Mouse (Mus musculus) fibroblast of lung, adult 2 months (primary cell): ENCODE data around the gene Atp13a3.
"Not testable (repeated sequence)": the region's sequence is repeated elsewhere in the genome, so short reads cannot be mapped to it uniquely, and the experiment has no call there.

ENCODE experiments used
- DNase-seq: peaks from one replicate; pipeline ENCODE4 v3.0.0-alpha.2; 2011; ENCODE audit warnings: low read depth

Atp13a3 gene

GRCm38 (mm10) chr16:30412680-30413079 is 6.9 kb upstream of the Atp13a3 start:
- DNase-seq: peak; percentile 61

- DNase-seq: no peak
These were observed 5.1 kb upstream of the Atp13a3 start for GRCm38 (mm10) chr16:30410914-30411313.

GRCm38 (mm10) chr16:30407513-30407912 is 1.7 kb upstream of the Atp13a3 start:
- DNase-seq: no peak

DNA sequence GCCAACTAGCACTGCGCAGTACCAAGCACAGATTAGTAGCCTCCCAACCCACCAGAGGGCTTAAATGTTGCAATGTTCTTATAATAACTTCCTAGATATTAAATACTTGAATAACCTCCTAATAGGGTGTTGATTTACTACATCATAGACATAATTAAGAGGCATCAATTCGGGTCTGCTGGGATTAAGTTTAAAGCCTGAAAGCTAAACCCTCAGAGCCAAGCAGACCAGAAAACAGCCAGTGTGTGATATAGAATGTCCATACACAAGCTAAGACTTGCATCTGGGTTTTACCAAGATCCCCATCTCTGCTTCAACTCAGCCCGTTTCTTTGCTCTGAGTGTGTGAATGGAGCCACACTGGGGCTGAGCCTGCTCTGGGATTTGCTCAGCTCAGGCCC is 2.2 kb downstream of the Atp13a3 start:
- DNase-seq: no peak

- DNase-seq: peak; percentile 69
These were observed 8.4 kb downstream of the Atp13a3 start for GRCm38 (mm10) chr16:30397127-30398057.

DNA sequence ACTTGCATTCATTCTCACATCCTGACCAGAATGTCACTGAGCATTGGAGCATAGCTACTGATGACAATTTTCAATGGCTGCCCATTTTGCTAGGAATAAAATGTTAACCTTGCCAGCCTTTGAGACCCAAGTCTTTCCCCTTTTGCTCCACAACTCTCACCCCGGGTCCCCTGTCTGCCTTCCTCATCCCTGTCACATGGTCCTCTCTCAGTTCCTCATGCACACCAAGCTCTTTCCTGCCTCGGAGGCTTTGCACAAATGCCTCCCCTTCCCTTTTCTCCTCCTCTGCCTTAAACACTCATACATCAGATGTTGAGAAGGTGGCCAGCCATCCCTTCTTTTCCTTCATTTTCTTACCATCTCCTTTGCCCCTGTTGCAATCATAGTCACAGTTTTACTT is 10.6 kb downstream of the Atp13a3 start:
- no peak for DNase-seq

GRCm38 (mm10) chr16:30390650-30391340 is 15.0 kb downstream of the Atp13a3 start:
- DNase-seq: peak; percentile 80

DNA sequence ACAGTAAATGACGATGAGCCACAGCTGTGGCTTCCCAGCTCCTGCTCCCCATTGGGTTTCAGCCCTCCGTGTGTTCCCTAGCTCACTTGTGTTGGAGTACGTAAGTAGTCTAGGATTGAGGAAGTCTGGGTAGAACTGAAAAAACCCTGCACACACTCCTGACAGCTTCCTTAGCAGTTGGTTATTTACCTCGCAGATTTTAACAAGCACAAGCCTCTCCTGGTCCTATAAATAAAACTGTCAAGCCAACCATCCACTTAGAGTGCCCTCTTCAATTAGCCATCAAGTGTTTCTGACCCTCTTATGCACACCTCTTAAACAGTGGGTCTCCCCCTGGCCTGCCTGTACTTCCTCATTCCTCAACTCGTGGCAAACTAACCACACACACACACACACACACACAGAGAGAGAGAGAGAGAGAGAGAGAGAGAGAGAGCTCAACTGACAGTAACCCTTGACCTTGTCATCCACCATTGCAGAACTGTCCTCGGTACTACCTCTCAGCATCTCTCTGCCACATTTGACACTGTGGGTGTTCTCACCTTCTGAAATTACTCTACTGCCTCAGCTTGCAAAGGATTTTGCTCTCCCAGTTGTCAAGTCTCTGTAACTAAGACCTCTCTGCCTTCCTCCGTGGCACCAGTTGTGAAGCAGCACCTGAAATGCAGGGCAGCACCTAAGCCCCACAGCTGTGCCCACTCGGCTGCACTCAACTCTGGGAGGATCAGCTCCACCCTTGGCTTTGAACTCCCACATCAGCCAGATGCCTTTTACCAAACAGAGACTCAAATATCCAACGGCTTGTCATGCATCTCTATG is 15.7 kb downstream of the Atp13a3 start:
- no peak for DNase-seq

DNA sequence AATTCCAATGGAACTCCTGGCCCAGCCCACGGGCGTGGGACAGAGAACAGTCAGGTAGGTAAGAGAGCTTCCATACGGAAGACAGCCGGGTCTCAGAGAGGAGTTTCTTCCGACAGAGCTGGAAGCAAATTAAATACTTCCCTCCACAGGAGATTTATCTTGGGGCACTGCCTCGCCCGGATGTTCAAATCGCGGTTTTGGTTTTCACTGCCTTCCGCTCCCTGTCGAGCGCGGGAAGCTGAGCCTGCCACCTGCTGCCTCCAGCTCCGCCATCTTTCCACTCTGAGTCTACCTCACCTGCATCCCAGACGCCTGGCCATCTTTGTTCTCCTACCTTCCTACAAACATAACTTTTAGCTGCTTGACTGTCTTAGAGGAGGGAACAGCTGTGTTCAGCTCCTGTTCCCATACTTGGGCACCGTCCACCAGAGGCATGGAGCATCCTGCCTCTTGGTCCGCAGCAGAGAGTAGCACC is 16.5 kb downstream of the Atp13a3 start:
- DNase-seq: no peak

DNA sequence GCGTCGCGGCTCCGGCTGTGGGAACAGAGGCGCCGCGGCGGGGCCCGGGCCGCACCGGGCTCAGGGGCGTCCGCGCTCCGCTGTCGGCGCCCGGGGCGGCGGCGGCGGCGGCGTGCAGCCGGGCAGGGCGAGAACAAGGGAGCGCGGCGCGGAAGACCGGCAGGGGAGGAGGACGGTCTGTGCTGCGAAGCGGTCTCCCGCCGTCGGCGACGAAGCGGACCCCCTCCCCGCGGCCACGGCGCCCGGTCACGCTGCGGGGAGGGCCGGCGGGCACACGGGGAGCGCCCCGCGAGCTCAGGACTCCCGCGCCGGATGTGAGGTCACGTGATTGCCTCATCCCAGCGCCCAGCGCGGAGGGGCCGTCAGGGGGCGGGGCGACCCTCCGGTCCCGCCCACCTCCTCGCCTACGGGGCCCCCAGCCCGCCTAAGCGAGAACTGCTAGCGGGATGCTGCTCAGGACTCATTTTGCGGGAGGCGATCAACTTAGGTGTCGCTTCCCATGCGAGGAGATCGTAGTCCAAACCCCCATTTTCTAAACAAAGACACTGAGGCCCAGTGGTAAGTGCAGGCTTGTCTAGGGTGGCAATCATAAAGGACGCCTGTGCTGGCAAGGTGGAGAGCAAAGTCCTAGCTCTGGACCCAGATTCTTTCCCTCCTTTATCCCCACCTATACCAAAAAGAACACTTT is 17.1 kb downstream of the Atp13a3 start:
- DNase-seq: peak; percentile 44

GRCm38 (mm10) chr16:30387871-30388460 is 17.8 kb downstream of the Atp13a3 start:
- DNase-seq: no peak

DNA sequence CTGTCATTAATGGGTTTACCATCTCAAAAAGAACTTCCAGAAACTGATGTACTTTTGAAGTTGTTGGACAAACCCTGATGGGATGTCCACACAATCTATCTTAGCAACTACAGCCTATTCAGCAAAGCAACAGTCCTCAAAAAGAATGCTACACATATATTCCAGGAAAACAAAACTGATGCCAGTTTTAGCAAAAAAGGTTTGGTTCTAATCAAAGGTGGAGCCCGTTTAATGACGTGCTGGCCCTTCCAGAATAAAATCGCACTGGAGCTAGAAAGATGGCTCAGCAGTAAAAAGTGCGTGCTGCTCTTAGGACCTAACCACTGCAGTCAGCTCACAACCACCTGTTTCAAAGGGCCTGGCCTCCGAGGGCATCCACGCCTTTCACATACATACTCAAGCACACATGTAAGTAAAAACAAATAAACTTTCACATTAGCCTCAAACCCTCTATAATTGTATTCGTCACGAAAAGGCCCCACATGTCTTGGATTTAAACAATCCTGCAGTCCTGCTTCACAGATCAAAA is 18.8 kb downstream of the Atp13a3 start:
- no peak for DNase-seq

DNA sequence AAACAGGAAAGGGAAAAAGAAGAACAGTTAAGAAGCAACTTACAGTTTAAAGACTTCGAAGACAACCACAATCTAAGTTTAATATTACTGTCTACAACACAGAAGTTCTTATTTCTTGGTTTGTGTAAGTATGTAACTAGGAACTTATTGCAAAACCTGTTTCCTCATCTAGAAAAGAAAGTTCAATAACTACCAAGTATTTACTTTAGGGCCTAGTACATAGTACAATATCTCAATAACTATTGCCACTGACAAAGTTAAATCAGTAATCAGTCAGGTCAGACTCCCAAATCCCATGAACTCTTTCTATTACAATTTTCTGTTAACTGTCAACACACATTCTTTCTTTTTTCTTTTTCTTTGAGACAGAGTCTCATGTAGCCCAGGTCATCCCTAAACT is 20.2 kb downstream of the Atp13a3 start:
- DNase-seq: no peak

DNA sequence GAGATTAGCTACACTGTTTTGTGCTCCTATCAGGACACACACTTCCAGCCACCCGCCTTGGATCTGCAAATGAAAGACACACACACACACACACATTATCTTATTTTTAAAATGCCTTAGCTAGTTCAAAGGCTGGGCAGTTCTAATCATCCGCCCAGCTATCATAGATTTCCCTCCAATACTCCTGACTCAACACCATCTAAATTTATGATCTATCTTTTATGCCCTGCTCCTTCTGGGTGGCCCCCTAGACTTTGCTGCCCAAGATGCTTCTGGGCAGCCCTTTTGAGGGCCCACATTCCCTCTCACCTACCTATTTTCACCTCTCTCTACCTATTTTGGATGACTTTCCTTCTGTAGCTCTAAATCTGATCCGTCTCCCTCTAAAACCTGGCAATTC is 29.5 kb downstream of the Atp13a3 start:
- DNase-seq: no peak

GRCm38 (mm10) chr16:30374927-30375326 is 30.8 kb downstream of the Atp13a3 start:
- no peak for DNase-seq

- no peak for DNase-seq
These were observed 31.5 kb downstream of the Atp13a3 start for GRCm38 (mm10) chr16:30374266-30374665.

DNA sequence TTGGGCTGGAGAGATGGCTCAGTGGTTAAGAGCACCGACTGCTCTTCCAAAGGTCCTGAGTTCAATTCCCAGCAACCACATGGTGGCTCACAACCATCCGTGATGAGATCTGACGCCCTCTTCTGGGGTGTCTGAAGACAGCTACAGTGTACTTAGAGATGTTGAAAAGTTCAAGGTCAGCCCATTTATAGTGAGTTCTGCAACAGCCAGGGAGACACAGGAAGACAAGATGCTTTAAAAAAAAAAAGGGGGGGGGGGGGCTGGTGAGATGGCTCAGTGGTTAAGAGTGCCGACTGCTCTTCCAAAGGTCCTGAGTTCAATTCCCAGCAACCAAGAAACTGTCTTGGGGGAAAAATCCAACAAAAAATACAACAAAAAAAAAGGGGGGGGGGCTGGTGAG is 32.5 kb downstream of the Atp13a3 start:
- not testable (repeated sequence) for DNase-seq

GRCm38 (mm10) chr16:30367395-30367794 is 38.4 kb downstream of the Atp13a3 start:
- DNase-seq: no peak

GRCm38 (mm10) chr16:30364604-30365003 is 41.2 kb downstream of the Atp13a3 start:
- no peak for DNase-seq

DNA sequence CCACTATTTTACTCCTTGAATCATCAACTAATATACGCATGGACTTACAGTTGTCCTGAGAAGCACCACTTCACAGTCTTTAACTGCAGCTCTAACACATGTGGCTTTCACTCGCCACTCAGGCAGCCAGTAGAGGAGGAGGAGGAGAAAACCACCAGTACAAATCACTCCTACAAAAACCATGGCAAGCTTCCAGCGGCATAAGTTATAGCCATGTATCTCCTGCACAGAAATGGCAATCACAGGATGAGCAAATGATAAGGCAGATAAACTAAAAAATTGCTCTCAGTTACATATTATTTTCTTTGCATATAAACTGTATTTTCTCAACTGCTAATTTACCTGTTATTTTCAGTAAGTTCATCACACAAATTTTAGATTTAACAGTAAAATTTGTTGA is 43.2 kb downstream of the Atp13a3 start:
- no peak for DNase-seq

GRCm38 (mm10) chr16:30353489-30353888 is 52.3 kb downstream of the Atp13a3 start:
- DNase-seq: not testable (repeated sequence)
